Mouse (Mus musculus) gastrocnemius, postnatal 25 days (tissue): ENCODE measurements around the gene Cenps. TPM values are rescaled to one million over a fixed set of nuclear protein-coding genes. Genes with fewer than 3 reads are reported as not detected.
"Not testable (repeated sequence)": the region's sequence is repeated elsewhere in the genome, so short reads cannot be mapped to it uniquely, and the experiment has no call there.

Source experiments
- DNase-seq: peaks from one replicate; pipeline ENCODE4 v3.0.0; 2022
- long read RNA-seq, 2 experiments: library from polyadenylated mRNA; stranded (forward); transcript quantifications; one replicate each; pipeline ENCODE4 v2.0.0; 2021
- total RNA-seq, 2 experiments: library from RNA; stranded (reverse); gene quantifications; 1 replicate in 1 of 2; 2 replicates in 1 of 2; pipeline ENCODE4 v1.2.3; 2021

Gene Cenps
- total RNA-seq, result 1 to 10 TPM; 5.8 to 6.5 TPM
- long read RNA-seq, experiment 1, transcript Cenps-201 (5 exons, 1,110 nt), result major isoform, 16 of 21 reads
- long read RNA-seq, experiment 1, partial matches to known transcripts, result 0 of 21 reads
- long read RNA-seq, experiment 1, other reads (novel, unspliced or antisense), result 5 of 21 reads
- long read RNA-seq, experiment 2, transcript Cenps-201 (5 exons, 1,110 nt), result major isoform, 10 of 15 reads
- long read RNA-seq, experiment 2, partial matches to known transcripts, result 0 of 15 reads
- long read RNA-seq, experiment 2, other reads (novel, unspliced or antisense), result 5 of 15 reads

DNA sequence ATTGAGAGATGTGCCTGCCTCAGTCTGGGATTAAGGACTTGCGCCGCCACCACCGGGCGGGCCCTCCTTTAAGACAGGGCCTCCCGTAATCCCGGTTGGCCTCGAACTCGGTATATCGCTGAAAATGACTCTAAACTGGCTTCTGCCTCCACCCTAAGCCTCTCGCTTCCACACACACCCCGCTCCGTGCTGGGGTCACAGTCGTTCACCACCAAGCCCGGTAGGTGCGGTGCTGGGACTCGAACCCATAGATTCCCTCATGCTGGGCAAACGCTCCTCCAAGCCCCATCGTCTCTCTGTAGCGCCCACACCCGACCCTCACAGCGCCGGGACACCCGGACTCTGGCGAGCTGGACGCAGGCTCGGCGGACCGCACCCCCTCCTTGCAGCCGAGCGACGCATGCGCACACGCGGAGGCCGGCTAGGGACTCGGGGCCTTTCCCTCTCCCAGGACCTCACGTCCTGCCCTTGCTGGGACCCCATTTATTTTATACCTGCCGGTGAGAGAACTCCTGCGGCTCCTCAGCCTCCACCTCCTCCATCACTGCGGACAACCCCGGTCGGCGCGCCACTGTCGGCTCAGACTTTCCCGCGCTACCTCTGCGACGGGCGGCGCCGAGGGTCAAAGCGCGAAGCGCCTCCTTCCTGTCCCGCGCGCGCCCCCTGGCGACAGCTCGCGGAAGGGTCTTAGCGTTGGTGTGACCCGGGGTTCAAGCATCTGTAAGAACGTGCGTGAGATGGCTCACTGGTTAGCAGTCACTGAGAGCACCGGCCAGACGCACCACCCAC lies at the start of gene Cenps:
TSS of gene Cenps (minus strand) at position 648 of the 789 bp plus-strand sequence.
- DNase-seq, result peak; percentile 84

DNA sequence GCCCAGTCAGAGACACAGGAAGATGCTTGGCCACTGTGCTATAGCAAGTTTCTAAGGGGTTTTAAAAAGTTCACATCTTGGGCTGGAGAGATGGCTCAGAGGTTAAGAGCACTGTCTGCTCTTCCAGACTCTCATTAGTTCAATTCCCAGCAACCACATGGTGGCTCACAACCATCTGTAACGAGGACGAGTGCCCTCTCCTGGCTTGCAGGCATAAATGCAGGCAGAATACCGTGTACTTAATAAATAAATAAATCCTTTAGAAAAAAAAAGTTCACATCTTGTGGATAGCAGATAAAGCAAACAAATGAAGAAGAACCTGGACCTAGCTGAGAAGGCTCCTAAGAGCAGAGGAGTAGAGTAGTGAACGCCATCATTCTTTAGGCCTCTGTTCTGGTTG lies 45.3 kb upstream of the Cenps start:
- no peak for DNase-seq

DNA sequence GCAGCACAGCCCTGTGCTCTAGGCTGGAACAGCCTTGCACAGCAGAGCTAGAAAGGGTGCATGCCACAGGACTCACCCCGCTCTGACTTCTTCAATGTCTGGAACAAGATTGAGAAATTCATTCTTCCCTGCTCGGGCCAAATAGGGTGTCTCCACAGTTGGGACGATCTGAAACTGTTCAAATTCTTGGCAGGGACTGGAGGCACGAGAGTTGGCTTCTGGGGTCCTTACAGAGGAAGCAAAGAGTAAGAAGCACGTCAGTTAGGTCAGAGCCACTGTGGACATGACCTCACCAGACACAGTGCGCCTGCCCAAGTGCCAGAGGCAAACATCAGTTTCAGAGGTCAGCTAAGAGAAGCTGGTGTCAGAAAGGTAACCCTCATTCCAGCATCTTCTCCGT lies 44.8 kb upstream of the Cenps start:
- DNase-seq, result peak; percentile 46

DNA sequence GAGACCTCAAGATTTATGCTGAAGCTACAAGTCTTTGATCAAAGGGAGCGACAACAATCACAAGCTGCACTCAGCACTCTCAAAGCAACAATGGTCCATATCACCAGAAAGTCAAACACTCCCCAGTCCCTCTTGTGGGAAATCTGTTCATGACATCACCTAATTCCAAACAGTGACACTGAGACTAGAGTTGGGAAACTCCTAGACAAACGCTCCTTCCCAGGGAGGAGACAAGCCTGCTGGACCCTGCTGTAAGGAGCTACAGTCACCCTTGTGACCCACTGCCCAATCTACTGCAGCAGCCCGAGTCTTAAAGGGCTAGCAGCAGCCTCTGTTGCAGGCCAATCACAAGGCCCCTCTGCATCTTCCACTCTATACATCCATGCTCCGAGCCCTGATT lies 42.1 kb upstream of the Cenps start:
- no peak for DNase-seq

DNA sequence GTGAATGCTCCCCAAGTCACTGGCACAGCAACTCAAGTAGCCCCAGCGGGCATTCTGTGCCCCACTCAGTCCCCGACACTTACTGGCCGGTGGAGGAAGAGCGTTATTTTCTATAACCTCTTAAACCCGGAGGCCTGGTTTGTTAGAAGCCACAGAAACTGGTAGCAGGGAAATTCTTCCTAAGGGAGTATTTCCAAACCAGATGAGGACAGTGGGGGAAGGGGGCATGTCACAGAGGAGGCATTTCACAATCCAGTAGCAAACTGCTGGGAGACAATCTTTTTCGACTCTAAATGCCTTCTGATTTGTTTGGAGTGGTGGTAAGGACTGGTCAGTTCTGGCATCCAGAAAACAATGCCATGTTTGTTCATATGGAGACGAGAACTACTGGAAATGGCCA lies 41.7 kb upstream of the Cenps start:
- DNase-seq, result no peak

DNA sequence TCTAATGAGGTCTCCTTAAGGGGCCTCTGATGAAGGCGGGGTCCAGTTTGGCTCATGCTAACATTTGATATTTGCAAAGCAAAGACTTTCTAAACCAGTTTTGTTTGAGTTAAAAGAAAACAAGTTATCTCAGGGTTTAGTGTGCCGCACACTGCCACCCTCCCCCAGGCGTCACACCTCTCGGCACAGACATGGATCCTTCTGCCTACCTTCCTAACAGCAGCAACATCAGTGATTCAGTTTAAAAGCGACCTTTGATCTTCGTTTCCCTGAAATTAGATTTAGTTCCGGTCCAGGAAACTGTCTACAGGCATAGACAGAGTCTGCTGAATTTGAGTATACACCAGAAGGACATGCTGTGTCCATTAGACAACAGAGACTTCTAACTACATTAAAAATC lies 40.9 kb upstream of the Cenps start:
- DNase-seq, result no peak

DNA sequence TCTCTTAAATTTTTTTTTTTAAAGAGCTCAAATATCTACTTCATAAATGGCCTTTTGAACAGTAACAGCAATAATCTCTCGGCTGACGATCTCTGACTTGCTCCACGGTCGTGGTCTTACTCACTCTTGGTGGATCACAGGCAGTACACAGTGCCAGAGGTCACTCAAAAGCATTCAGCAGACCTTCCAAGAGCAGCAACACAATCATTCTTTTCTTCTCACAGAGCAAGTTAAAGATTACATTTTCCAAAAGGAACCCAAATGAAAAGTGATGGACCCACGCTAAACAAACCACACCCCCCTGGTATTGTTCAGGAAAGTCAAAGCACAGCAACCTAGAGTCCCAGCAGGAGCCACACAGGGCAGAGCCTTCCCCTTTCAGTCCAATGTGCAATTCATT lies 39.6 kb upstream of the Cenps start:
- no peak for DNase-seq

DNA sequence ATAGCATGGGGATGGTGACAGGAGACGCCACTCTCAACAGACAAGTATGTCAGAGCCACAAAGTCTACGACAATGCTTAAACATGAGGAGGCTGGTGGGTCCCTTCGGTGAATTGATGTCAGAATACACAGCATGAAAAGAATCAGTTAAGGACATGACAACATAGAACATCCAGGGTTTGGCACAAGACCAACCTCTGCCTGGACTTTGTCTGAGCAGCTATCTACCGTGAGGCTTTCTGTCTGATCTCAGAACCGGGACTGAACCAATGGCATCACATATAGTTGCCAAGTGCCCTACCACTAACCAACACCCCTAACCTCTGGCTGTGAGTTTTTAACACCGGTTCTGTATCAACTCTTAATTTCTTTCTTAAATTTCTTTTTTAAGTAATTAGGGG lies 39.2 kb upstream of the Cenps start:
- no peak for DNase-seq

GRCm38 (mm10) chr4:149173661-149174060 lies 36.2 kb upstream of the Cenps start:
- DNase-seq, result no peak

DNA sequence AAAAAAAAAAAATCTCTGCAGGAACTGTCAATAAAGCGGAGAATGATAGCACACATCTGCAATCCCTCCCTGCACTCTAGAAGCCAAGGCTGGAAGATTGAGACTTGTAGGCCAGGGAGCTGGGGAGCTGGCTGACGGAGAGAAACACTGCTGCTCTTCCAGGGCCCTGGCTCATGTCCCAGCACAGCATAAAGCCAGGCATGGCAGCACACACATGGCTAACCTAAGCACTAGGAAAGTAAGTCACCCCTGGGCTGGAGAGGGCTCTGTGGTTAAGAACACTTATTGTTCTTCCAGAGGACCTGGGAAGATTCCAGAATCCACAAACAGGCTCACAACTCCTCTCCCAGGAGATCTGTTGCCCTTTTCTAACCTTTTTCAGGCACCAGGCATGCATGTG lies 35.2 kb upstream of the Cenps start:
- DNase-seq, result peak; percentile 78

DNA sequence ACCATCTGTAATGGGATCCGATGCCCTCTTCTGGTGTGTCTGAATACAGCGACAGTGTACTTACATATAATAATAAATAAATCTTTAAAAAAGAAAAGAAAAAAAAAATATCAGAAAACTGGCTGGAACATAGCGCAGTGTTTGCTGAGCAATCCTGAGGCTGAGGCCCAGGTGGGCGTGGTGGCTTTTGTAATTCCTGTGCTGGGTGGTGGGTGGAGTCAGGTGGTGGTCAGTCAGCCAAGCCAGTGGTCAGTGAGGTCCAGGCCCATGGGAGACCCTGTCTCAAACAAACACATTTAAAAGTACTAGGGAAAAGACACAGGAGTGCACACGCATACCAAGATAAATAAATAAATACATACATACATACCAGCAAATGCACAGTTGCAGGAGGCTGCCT lies 34.7 kb upstream of the Cenps start:
- peak; percentile 67 for DNase-seq

GRCm38 (mm10) chr4:149171581-149171981 lies 34.2 kb upstream of the Cenps start:
- peak; percentile 49 for DNase-seq

GRCm38 (mm10) chr4:149170394-149170931 lies 33.0 kb upstream of the Cenps start:
- DNase-seq, result no peak

DNA sequence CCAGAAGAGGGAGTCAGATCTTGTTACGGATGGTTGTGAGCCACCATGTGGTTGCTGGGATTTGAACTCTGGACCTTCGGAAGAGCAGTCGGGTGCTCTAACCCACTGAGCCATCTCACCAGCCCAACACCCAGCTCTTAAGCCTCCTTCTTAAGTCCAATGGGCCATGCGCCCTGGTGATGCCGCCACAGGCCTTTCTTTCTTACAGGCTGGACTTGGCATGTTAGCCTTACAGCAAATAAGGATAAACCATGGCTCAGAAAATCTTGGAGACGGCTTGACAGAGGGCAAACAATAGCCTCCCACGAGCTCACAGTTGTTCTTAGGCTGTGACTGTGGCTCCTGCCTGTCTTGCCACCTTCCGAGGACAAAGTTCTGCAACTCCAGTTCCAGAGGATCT lies 32.5 kb upstream of the Cenps start:
- not testable (repeated sequence) for DNase-seq

GRCm38 (mm10) chr4:149168016-149168415 lies 30.6 kb upstream of the Cenps start:
- no peak for DNase-seq

GRCm38 (mm10) chr4:149166957-149167611 lies 29.7 kb upstream of the Cenps start:
- peak; percentile 22 for DNase-seq

DNA sequence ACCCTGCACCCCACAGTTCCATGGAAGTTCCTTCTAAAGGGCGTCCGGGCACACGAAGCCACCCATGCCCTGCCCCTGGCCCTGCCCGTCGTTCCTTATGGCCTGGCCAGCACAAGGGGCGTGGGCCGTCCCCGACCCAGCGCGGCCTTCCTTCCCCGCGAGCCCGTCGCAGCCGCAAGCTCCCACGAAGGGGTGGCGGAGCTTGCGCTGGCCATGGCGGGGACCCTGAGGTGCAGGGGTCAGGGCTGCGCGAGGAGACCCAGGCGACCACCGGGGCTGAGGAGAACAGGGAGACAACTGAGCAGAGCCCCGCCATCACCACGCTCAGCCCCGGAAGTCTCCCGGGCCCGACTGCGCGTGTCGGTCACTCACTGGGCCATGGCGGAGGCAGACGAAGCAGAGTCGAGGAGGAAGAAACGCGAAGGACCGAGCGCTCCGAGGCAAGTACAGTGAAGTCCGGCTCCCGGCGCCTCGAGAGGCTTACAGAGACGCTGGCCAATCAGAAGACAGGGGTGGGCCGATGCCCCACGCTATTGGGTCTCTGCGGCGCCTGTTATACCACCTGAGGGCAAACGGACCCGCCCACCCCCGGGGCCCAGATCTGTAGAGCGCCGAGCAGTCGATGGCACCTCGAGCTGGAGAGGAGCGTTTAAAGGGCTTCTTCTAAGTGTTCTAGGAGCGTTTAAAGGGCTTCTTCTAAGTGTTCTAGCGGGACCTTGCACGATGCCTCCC lies 29.0 kb upstream of the Cenps start, which contains the start of gene Pgd:
TSS of gene Pgd (minus strand) at position 557 of the 732 bp plus-strand sequence.
- peak; percentile 97 for DNase-seq

DNA sequence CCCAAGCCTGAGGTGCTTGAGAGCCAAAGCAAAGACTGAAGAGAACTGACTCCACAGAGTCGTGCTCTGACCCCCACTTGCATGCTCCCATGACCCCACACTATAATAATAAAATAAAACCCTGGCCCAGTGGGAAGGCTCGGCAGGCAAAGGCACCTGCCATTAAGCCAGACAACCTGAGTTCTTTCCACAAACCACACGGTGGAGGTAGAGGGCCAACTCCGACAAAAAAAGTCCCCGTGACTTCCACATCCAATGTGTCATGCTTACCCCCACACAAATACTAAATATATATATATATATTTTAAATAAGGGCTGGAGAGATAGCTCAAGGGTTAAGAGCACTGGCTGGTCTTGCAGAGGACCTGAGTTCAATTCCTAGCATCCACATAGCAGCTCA lies 26.7 kb upstream of the Cenps start:
- DNase-seq, result no peak

DNA sequence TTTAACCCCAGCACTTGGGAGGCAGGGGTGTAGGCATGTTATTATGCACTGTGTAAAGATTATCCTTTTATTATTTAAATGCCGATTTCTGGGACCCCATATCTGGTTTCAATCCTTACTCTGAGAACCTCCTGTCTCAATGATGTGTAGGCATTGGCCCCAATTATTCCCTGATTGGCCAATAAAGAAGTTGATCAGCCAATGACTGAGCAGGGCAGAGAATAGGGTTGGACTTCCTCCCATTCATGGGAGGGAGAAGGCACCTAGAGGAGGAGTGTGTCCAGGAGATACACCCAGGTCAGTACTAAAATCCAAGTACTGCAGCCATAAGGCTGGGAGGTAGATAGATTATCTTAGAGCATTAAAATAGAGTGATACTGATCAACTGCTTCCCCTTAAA lies 25.8 kb upstream of the Cenps start:
- DNase-seq, result no peak

- DNase-seq, result no peak
Observed at GRCm38 (mm10) chr4:149161166-149161565, 23.7 kb upstream of the Cenps start.

DNA sequence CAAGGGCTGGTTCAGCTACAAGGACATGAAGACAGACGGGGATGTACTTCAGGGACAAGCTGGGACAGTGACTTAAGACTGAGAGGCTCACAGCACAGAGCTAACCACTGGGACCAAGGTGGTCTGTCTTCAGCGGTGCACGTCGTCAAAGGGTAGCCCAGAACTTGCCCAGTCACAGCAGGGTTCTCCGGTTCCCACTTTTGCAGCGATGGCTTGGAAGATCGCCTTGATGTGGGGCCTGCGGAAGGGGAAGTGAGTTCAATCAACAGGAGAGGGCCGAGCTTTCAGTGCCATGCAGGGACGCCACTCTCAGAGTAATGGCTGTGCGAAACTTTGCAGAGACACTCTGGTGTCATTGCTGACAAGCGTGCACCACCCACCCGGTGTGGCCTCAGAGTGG lies 22.5 kb upstream of the Cenps start:
- no peak for DNase-seq

GRCm38 (mm10) chr4:149159203-149159602 lies 21.8 kb upstream of the Cenps start:
- DNase-seq, result no peak
